Mouse (Mus musculus): ENCODE measurements around the gene Lamtor2.
A peak's percentile ranks its signal among the peaks of the same experiment; 100 is the strongest.
"Not testable (repeated sequence)": the region's sequence is repeated elsewhere in the genome, so short reads cannot be mapped to it uniquely, and the experiment has no call there.

Gene Lamtor2

GRCm38 (mm10) chr3:88552676-88553524 lies at the start of gene Lamtor2:
TSS of gene Lamtor2 (minus strand) at chr3:88553074.
- peak; percentile 93 for DNase-seq (ENCODE audit: low read depth, low spot score)

GRCm38 (mm10) chr3:88602466-88602865 lies 49.6 kb upstream of the Lamtor2 start:
- DNase-seq (ENCODE audit: low read depth, low spot score): no peak

GRCm38 (mm10) chr3:88596547-88596946 lies 43.7 kb upstream of the Lamtor2 start:
- DNase-seq (ENCODE audit: low read depth, low spot score): not testable (repeated sequence)

- DNase-seq (ENCODE audit: low read depth, low spot score): no peak
Observed at GRCm38 (mm10) chr3:88593893-88594580, 41.2 kb upstream of the Lamtor2 start.

GRCm38 (mm10) chr3:88592942-88593576 lies 40.2 kb upstream of the Lamtor2 start:
- peak; percentile 54 for DNase-seq (ENCODE audit: low read depth, low spot score)

GRCm38 (mm10) chr3:88591950-88592731 lies 39.3 kb upstream of the Lamtor2 start:
- DNase-seq (ENCODE audit: low read depth, low spot score): peak; percentile 85

- no peak for DNase-seq (ENCODE audit: low read depth, low spot score)
Observed at GRCm38 (mm10) chr3:88591044-88591443, 38.2 kb upstream of the Lamtor2 start.

- no peak for DNase-seq (ENCODE audit: low read depth, low spot score)
Observed at GRCm38 (mm10) chr3:88590246-88590645, 37.4 kb upstream of the Lamtor2 start.

GRCm38 (mm10) chr3:88586640-88587039 lies 33.8 kb upstream of the Lamtor2 start:
- no peak for DNase-seq (ENCODE audit: low read depth, low spot score)

- DNase-seq (ENCODE audit: low read depth, low spot score): no peak
Observed at GRCm38 (mm10) chr3:88585769-88586168, 32.9 kb upstream of the Lamtor2 start.

- DNase-seq (ENCODE audit: low read depth, low spot score): peak; percentile 81
Observed at GRCm38 (mm10) chr3:88579454-88580117, 26.7 kb upstream of the Lamtor2 start.

- no peak for DNase-seq (ENCODE audit: low read depth, low spot score)
Observed at GRCm38 (mm10) chr3:88578498-88579424, 25.9 kb upstream of the Lamtor2 start.

- not testable (repeated sequence) for DNase-seq (ENCODE audit: low read depth, low spot score)
Observed at GRCm38 (mm10) chr3:88577846-88578245, 25.0 kb upstream of the Lamtor2 start.

- no peak for DNase-seq (ENCODE audit: low read depth, low spot score)
Observed at GRCm38 (mm10) chr3:88575540-88575939, 22.7 kb upstream of the Lamtor2 start, which contains the start of gene Ssr2. TSS of gene Ssr2 (plus strand) at chr3:88575876.

- no peak for DNase-seq (ENCODE audit: low read depth, low spot score)
Observed at GRCm38 (mm10) chr3:88573810-88574209, 20.9 kb upstream of the Lamtor2 start.

GRCm38 (mm10) chr3:88572835-88573234 lies 20.0 kb upstream of the Lamtor2 start:
- no peak for DNase-seq (ENCODE audit: low read depth, low spot score)

GRCm38 (mm10) chr3:88571856-88572255 lies 19.0 kb upstream of the Lamtor2 start:
- no peak for DNase-seq (ENCODE audit: low read depth, low spot score)

GRCm38 (mm10) chr3:88570341-88570740 lies 17.5 kb upstream of the Lamtor2 start:
- DNase-seq (ENCODE audit: low read depth, low spot score): no peak

GRCm38 (mm10) chr3:88569694-88570093 lies 16.8 kb upstream of the Lamtor2 start:
- DNase-seq (ENCODE audit: low read depth, low spot score): no peak

GRCm38 (mm10) chr3:88569093-88569492 lies 16.2 kb upstream of the Lamtor2 start:
- no peak for DNase-seq (ENCODE audit: low read depth, low spot score)
